Mouse (Mus musculus) adrenal gland, adult 18-20 months (tissue): Measurements from ENCODE around the gene Golt1b. TPM values are rescaled to one million over a fixed set of nuclear protein-coding genes. Genes with fewer than 3 reads are reported as not detected.
"Not testable (repeated sequence)": the region's sequence is repeated elsewhere in the genome, so short reads cannot be mapped to it uniquely, and the experiment has no call there.

Source experiments
- DNase-seq, 2 experiments: peaks; one replicate each; pipeline ENCODE4 v3.0.0; 2021 to 2022; ENCODE audit warnings: low spot score in 2 of 2
- long read RNA-seq, 2 experiments: library from polyadenylated mRNA; stranded (forward); transcript quantifications; one replicate each; pipeline ENCODE4 v2.0.0; 2021
- total RNA-seq, 2 experiments: library from RNA; stranded (reverse); gene quantifications; 1 replicate in 1 of 2; 2 replicates in 1 of 2; pipeline ENCODE4 v1.2.3; 2021

The Golt1b gene
- total RNA-seq: 10 to 100 TPM; 35.5 to 38.9 TPM
- long read RNA-seq, experiment 1, transcript Golt1b-201 (5 exons, 2,818 nt): major isoform, 10 of 10 reads
- long read RNA-seq, experiment 1, partial matches to known transcripts: 0 of 10 reads
- long read RNA-seq, experiment 1, other reads (novel, unspliced or antisense): 0 of 10 reads
- long read RNA-seq, experiment 2, transcript Golt1b-201 (5 exons, 2,818 nt): major isoform, 39 of 43 reads
- long read RNA-seq, experiment 2, partial matches to known transcripts: 0 of 43 reads
- long read RNA-seq, experiment 2, other reads (novel, unspliced or antisense): 3 of 43 reads

DNA sequence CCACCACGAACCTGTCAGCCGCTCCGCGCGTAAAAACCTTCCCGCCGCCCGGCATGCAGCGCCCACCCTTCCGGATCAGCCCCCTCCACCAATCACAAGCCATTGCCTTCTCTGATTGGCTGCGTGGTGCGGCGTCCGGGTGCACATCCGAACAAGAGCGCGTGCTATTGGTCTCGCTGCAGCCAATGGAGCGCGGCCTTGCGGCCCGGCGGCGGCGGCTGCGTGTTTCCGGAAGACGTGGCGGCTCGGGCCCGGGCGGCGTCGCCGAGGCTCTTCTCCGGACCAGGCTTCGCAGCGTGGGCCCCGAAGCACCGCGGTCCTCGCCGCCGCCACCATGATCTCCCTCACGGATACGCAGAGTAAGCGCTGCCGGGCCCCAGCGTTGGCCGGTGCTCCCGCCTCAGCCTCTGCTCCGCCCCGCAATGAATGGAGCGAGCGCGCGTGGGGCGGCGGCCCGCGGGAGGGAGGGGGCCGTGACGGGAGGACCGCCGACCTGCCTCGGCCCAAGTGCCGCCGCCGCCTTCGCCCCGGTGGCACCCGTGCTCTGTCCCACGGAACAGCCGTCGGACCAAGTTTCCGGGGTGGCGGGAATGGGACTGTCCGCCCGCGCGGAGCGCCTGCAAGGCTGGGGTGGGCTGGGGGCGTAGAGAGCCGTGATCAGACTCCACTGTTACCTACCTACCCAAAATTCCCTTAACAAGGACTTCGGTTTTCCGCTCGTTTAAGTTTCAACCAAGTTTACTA is at the start of gene Golt1b, which contains the start of gene Recql:
Golt1b (plus strand) TSS at position 211 of the 744 bp plus-strand sequence.
Recql (minus strand) TSS at position 77 of the 744 bp plus-strand sequence.
- DNase-seq: peak; percentile 98 to 99

DNA sequence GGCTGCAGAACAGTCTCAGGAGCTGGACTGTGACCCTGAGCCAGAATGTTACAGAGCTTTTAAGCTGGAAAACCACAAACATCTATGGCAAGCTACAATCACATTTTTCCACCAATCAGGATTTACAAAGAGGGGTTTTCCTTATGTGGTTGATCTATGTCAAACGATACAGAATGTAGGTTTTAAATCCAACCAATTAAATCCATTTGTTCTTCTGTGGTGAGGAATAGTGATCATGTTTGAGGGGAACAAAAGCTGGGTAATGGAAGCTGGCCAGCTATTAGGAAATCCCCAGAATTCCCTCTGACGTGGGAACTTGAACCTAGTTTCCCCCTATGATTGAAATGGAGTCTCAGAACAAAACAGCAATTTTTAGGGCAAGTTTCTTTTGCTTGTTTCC is 48.1 kb upstream of the Golt1b start:
- no peak for DNase-seq

DNA sequence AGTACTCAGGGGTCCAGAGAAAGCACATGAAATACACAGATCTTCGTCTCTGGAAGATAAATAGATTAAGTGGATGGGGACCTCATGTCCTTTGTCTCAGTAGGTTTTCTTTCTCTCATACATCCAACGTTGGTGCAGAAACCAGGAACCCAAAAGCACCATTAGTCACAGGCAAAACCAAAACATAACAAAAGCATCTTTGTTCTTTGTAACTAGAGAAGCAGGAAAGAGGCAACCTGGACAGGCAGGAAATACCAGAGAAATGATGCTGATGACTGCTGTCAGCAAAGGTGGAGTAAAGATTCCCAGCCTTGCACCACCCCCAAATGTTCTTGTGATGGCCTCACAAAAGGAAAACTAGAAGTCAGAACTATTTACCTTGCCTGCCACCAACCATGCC is 47.4 kb upstream of the Golt1b start:
- DNase-seq: no peak

DNA sequence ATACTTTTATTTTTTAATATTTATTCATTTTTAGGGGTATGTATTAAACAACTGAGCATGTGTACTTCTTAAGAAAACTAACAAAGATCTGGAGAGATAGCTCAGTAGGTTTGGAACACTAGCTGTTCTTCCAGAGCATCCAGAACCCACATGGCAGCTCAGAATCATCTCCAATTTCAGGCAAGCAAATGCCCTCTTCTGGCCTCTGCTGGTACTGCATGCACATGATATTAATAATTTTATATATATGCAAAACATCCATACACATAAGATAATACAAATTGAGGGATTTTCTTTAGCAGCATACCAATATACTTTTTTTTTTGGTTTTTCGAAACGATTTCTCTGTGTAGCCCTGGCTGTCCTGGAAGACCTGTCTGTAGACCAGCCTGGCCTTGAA is 43.5 kb upstream of the Golt1b start:
- peak; percentile 18 to 34 for DNase-seq

DNA sequence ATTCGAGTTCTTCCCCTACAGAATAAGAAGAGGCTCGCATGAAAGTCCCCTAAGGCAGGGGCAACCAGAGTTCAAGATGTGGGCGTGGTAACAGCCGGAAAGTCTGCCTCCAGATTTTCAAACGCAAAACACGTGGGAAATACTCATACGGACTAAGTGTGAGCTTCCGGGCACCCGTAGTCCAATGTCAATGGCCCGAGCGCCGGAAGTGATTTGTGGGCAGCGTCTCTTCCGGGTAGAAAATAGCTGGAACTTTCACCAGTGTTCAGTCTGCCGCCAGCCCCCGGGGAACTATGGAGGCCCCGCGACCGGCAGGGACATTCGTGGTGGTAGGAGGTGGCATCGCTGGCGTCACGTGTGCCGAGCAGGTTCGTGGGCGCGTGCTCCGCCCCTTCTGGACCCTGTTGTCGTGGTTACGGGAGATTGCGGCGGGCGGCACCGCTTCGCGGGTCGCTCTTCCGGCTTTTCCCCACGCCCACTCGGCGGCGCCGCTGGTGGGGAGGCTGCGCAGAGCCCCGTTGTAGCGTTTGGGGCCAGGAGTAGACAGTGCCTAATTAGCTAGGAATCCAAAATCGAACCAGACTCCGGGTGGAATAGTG is 41.5 kb upstream of the Golt1b start, which contains the start of gene Pyroxd1:
Pyroxd1 (plus strand) TSS at position 215 of the 599 bp plus-strand sequence.
- peak; percentile 75 to 76 for DNase-seq

DNA sequence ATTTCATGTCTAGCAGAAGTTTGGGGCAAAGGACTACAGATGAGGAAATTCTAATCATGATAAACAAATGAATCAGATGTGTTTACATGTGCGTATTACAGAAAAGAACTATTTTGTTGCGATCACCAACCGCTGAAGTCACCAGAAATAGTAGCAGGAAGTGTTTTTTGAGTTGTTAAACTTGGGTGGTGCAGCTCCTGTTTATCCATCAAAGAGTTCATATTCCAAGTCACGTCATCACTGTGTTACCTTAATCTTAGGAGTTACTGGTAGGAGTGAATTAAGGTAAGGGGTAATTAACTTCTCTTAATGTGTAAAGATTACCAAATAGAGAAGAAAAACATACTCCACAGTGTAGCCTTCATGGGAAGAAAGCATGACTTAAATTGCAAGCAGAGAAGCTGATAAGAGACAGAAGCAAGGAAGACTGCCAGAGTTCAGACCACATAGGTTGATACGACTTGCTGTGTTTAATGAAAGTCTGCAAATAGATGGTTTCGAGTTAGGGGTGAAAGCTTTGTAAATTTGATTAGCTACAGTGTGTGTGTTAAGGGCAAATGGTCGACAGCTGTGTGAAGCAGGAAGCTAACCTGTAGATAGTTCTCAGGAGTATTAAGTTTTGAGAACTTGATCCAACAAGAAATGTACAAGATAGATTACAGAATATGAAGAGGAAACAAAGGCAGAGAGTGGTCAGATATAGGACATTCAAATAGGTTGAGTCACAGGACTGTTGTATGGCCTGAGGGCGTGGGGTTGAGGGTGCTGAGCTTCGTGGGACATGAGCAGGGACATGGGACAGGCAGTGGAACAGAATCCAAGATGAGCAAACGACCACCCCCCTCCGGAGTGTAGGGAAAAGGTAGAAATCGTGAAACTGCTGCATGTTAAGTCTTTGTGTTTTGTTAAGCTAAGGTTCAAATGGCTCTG is 40.6 kb upstream of the Golt1b start:
- DNase-seq: no peak

DNA sequence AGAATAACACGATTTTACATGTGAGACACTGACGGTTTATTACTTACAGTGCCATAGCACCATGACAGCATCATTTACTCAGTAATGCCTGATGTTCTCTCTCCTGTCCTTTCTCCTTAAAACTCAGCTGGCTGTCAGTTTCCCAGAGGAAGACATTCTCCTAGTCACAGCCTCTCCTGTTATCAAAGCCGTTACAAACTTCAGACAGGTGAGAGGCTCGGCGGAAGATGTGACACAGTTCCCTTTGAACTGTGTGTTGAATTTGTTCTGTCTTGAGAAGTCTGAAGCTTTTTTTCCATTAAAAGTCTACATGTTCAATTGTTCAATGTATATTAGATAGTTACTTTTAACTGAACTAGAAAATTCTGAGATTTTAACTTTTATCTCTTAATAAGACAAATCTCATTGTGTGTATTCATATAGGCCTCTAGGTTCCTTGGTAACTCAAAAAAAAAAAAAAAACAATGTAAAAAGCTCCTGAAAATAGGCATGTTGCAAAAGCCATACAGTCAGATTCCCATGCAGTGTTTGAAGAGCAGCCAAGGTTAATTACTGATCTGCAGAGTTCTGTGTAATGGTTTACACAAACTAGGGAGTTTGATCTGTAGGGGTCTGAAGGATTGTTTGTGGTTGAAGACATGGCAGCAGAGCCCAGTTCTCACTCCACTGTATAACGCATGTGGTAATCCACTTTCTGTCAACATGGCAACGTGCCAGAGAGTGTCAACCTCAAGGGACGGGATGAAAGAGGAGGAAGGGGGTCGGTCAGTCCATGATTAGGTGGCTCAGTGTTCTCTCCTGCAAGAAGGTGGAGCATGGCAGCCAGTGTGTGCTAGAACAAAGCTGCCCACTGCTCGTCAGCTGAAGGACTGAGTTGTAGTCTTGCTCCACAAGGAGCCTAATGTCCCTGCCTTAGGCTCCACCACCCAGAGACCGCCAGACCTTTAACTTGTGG is 39.3 kb upstream of the Golt1b start:
- DNase-seq: no peak

DNA sequence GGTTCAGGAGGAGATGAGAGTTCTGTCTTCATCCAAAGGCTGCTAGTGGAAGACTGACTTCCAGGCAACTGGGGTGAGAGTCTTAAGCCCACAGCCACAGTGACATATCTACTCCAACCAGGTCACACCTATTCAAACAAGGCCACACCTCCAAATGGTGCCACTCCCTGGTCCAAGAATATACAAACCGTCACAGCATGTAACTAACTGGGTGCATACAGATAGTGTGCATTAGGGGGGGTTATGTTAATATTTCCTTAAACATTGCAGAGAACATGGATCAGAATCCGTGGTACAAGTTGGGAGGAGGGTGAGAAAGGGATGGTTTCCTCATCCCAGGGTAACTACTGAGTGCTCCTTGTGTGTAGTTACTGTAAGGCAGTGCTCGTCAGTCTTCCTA is 34.9 kb upstream of the Golt1b start:
- DNase-seq: not testable (repeated sequence)

DNA sequence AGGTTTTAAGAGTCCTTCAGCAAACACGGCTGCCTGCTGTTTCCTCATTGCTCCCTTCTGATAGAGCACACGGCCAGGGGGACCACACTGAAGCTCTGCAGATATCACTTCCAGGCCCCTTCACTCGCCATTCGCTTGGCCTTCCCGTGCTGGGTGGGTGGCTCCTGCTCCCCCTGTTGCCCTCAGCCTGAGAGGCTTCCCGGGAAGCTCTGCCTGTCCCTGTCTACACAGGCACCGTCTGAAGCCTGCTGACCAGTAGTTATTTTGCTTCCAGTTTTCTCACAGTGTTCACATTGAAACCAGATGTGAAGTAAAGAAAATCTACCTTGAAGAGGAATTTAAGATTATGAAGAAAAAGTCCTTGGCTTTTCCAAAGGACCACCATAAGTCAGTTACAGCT is 29.9 kb upstream of the Golt1b start:
- DNase-seq: no peak

DNA sequence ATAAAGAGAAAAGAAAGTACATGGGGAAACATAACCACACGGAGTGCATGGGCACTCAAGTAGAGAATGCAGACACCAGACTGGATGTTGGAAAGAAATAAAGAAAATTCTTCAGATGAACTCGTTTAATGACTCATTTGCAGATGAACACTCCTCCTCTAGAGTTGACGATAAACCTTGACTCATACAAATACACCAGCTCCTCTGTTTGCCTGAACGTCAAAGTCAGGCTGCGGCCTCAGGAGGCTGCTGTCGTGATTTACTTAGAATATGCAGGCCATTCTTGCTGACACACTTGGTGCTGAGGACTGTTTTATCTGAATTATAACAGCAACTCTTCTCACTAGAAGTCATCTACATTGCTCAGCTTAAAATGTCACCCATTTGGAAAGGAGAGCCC is 25.0 kb upstream of the Golt1b start:
- DNase-seq: no peak

DNA sequence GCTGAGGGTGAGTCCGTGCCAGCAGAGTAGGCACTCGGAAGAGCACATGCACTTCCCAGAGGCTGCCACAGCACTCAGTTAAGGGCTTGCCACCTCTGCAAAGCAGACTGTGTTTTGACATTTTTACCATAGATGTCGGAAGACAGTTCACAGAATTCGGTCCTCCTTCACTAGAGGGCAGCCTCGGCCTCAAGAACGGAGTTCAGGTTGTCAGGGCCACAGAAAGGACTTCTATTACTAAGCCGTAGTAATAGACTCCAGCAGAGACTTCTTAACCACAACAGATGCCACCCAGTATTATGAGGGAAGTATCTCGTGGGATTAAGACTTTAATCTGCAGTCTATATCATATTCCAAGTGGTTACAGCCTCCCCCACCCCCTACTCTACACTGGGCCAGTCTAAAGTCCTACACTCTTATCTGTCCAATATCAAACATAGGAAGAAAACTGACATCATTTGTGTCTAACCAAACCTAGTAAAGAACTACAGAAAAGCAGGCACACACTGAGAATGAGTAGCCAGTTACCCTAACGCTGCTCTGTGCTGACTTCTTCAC is 23.9 kb upstream of the Golt1b start:
- DNase-seq: no peak

DNA sequence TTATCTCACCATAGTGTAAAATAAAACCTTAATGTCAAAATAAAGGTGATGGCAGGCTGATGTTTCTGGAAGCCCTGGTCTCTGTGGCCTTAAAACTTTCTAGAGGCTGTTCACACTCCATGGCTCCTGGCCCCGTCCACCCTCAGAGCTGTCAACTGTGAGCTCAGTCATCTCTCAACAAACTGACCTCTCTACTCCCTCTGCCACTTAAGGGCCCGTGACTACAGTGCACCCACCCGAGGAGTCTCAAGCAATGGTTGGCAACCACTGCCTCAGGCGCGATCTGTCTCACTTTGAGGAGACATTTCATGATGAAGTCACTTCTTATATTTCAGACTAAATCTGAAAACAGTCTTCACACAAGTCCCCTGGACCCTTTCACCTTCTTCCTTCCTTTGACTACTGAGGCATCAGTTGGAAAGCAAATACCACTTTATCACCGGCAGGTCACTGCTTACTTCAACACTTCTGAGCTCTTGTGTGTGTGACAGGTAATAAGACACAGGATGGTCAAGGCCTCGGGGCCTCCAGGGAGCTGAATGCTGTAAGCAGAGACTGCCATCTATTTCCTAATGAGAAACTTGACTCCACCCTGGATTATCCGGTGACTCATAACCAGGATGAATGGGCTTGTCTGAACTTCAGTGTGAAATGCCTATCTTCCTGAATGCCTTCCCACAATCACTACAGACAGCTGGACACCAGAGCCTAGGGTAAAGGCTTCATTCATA is 21.1 kb upstream of the Golt1b start:
- no peak for DNase-seq

DNA sequence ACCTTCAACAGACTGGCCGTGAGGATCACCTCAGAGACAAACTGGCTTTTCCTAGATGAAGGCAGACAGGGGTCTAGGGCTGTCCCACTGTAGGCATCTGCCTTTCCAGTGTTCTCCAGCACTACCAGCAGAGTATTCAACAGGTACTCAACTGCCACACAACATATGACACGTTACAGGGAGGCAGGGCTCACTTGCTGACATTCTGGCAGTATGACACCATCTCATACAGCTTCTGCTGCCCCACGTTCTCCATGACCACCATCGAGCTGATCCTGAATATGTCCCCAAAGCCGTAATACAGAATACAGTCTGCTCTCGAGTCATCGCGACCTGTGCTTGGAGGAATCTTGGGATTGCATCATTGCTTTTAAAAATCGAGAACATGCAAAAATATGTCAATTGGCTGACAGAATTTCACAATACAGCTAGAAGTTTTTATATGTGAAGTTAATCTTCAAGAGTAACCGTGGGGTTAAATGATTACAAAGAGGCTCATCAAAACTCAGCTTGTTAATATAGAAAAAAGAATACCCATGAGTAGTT is 20.5 kb upstream of the Golt1b start:
- no peak for DNase-seq

DNA sequence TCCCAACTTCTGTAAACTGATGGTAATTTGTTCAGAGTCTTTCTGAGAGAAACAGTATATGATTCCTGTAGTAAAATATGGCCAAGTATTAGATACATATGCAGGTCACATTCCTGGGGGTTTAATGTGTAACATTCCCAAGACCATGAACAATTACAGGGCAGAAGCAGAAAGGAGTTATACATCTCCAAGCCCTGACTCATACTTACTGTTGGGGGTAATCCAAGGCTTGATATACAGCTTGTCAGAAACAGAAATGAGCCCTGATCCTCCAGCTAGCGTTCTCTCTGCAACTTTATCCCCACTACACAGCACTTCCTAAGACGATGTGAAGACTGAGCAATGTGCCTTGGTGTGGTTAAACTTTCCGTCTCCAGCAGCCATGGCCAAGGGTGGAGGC is 19.5 kb upstream of the Golt1b start:
- no peak for DNase-seq

DNA sequence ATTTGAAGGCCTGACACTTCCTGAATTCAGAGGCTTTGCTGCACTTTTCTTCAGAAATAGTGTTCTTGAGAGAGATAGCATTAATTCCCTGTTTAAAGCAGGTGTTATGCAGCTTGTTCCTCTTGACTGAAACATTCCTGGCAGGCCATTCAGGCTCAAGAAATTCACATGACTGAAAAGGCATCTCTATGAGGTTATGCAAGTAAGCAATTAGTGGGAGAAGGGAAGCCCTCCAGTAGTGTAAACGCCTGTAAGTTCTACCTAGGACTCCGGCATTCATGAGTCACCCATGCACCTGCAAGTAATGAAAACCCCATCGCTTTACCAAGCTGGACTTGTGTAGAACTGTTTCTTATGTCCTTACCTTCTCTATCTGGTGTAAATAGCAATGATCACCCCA is 17.5 kb upstream of the Golt1b start:
- no peak for DNase-seq

DNA sequence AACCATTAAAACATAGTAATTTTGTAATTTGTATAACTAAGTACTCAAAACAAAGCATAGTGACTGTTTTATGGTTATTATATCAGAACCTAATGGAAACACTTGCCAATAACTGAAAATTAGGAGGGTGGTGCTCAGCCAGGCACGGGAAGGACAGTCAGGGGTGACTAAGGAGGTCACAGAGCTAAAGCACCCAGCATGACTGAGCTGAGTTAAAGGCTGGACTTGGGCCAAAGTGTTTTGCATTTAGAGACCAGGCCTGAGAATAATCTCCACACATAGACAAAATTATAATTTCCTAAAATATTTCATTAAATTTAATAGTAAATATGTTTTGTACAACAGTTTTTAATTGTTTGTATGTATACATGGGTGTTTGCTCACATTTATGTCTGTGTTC is 9.9 kb upstream of the Golt1b start:
- DNase-seq: no peak

DNA sequence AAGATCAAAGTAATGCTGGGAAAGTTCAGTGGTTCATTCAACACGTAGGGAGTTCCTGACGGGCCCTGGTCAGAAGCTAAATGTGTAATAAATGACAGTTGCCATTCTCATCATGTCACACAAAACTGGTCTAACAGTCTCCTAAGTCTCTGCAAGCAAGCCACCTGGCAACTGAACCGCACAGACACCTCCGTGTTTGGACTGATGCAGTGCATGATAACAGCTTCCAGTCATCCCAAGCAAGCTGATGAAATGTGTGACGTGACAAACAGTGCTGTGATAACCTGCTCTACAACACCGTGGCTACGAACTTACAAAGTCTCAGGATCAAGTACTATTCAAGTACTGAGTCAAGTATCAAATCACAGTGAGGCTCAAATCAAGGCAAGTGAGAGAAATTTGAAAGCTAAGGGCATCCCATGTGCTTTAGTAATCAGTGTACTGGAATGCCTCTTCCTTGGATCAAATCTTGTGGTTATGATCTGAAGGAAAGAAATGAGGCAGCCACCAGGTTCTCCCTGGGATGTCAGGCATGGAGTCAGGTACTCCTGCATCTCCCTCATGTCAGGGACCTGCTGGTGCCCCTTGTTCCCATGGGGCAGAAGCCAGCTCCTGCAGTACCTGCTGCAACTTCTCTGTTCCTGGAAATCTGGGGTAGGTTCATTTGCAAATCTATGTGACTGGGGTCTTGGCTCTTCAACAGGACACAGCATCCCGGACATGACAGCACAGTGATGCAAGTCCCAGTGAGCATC is 8.3 kb upstream of the Golt1b start:
- DNase-seq: no peak

DNA sequence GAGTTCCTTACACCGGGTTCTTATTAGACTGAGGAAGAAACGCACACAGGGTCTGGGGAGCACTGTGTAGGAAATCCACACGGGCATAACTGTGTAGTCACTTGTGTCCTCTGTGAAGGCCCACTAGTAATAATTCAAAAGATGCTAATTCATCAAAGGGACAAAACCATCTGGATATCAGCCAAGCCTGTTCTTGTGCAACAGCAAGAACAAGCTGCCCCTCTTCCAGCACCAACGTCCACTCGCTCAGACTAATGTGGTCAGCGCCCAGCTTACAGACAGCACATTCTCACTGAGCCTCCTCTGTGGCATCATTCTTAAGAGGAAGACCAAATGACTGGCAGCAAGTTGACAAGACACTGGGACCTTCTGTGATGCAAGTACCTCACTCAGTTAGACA is 7.1 kb upstream of the Golt1b start:
- DNase-seq: no peak
